In genomic region chr2:170903029-170903306, GRCm38 (mm10) we compare ENCODE assay signal across 35 mouse cellular contexts.
A peak's percentile ranks its signal among the peaks of the same experiment; 100 is the strongest.
DNase-seq lines count a peak whose midpoint lies in the region; ATAC-seq lines count a peak whose summit lies in the region.
"Had no signal": no experiment of that assay in that cellular context is flagged by ENCODE, and none has a peak within 500 bp of the region (broad histone marks: within the 10 kb centered on the region; RNA-seq: fewer than 3 reads in every experiment).

No protein-coding gene starts in this region.

- ATAC-seq in neural tube, embryonic 15.5 days (ENCODE audit: low FRiP score): no peak
- ATAC-seq in forebrain, embryonic 14.5 days: peak; percentile 75
- 0 out of 2 replicates have a peak, but pooled peaks have one; percentile 30 for ATAC-seq in midbrain, embryonic 13.5 days
- ATAC-seq: activated CD4-positive, CD25-positive, alpha-beta regulatory T cell, adult 4 months; intestine, embryonic 15.5 days had no signal

- WGBS in neural tube, embryonic 15.5 days: 66% methylated on average over 7 of the region's 7 CpGs
- WGBS in forebrain, embryonic 14.5 days: 8% methylated on average over 7 of the region's 7 CpGs
- 41% methylated on average over 7 of the region's 7 CpGs for WGBS in midbrain, embryonic 13.5 days

- H3K4me2 ChIP-seq in neural tube, embryonic 15.5 days: no peak overlapping the region
- peak overlapping the region; percentile 25 for H3K4me2 ChIP-seq in forebrain, embryonic 14.5 days (ENCODE audit: low read length)
- no peak overlapping the region for H3K4me2 ChIP-seq in midbrain, embryonic 13.5 days (replicated peaks)
- H3K4me2 ChIP-seq: embryonic facial prominence, embryonic 15.5 days; heart, embryonic 11.5 days; intestine, embryonic 15.5 days; limb, embryonic 15.5 days; liver, embryonic 13.5 days had no signal

- DNase-seq in neural tube, embryonic 10.5 days (ENCODE audit: extremely low spot score, low spot score): peak; percentile 10
- DNase-seq in forebrain, embryonic 14.5 days (ENCODE audit: low spot score): no peak
- no peak for DNase-seq in right cerebral cortex, postnatal 10 days (ENCODE audit: low spot score in 2 of 2)
- no peak for DNase-seq in cerebellum, adult 9-10 months
- no peak for DNase-seq in lung, adult 18-20 months
- DNase-seq: adrenal gland, adult 2 months; adrenal gland, postnatal 36 days; B cell, adult 2 months; cerebellum, adult 18-20 months; cerebellum, postnatal 14 days; gastrocnemius, adult 2 months; gastrocnemius, postnatal 36 days; heart, adult 18-20 months; heart, postnatal 36 days; kidney, adult 2 months; kidney, postnatal 36 days; left cerebral cortex, postnatal 4 days; liver, embryonic 13.5 days; lung, adult 2 months; lung, postnatal 14 days; right cerebral cortex, postnatal 4 days; thymus, adult 18-20 months; thymus, postnatal 25 days had no signal

- H3K4me1 ChIP-seq in neural tube, embryonic 15.5 days: peaks cover 18% of the 10 kb centered on the region
- H3K4me1 ChIP-seq in forebrain, embryonic 14.5 days (ENCODE audit: control insufficient read depth, insufficient read depth, low read length): peaks cover 6% of the 10 kb centered on the region; the same call in 1 of the 2 replicates
- H3K4me1 ChIP-seq in midbrain, embryonic 13.5 days (replicated peaks): peaks cover 23% of the 10 kb centered on the region
- H3K4me1 ChIP-seq: intestine, embryonic 15.5 days; liver, embryonic 13.5 days had no signal

- H3K9ac ChIP-seq in neural tube, embryonic 15.5 days (replicated peaks): no peak overlapping the region
- H3K9ac ChIP-seq in forebrain, embryonic 14.5 days (ENCODE audit: low read length): no peak overlapping the region
- no peak overlapping the region for H3K9ac ChIP-seq in midbrain, embryonic 13.5 days (replicated peaks)
- H3K9ac ChIP-seq: embryonic facial prominence, embryonic 15.5 days; intestine, embryonic 15.5 days; limb, embryonic 15.5 days; liver, embryonic 13.5 days had no signal

- no peak overlapping the region for H3K4me3 ChIP-seq in neural tube, embryonic 15.5 days (replicated peaks)
- H3K4me3 ChIP-seq in forebrain, embryonic 14.5 days (ENCODE audit: low read depth, low read length): no peak overlapping the region
- H3K4me3 ChIP-seq in midbrain, embryonic 13.5 days (replicated peaks): no peak overlapping the region
- H3K4me3 ChIP-seq: embryonic facial prominence, embryonic 10.5 days; embryonic facial prominence, embryonic 15.5 days; gastrocnemius, adult 2 months; intestine, embryonic 15.5 days; layer of hippocampus, adult 2 months; limb, embryonic 15.5 days; liver, embryonic 13.5 days; myocyte had no signal

- no peaks in the 10 kb centered on the region for H3K36me3 ChIP-seq in neural tube, embryonic 15.5 days
- no peaks in the 10 kb centered on the region for H3K36me3 ChIP-seq in forebrain, embryonic 14.5 days (ENCODE audit: control insufficient read depth, insufficient read depth, low read length)
- no peaks in the 10 kb centered on the region for H3K36me3 ChIP-seq in midbrain, embryonic 13.5 days
- H3K36me3 ChIP-seq: embryonic facial prominence, embryonic 10.5 days; embryonic facial prominence, embryonic 15.5 days; intestine, embryonic 15.5 days; limb, embryonic 15.5 days; liver, embryonic 13.5 days had no signal

- no peaks in the 10 kb centered on the region for H3K27me3 ChIP-seq in neural tube, embryonic 15.5 days (replicated peaks)
- no peaks in the 10 kb centered on the region for H3K27me3 ChIP-seq in forebrain, embryonic 14.5 days (replicated peaks; ENCODE audit: control insufficient read depth, insufficient read depth, low read length)
- H3K27me3 ChIP-seq in midbrain, embryonic 13.5 days: no peaks in the 10 kb centered on the region
- H3K27me3 ChIP-seq: CH12.LX; embryonic facial prominence, embryonic 15.5 days; intestine, embryonic 15.5 days; limb, embryonic 15.5 days; liver, embryonic 13.5 days had no signal

- H3K27ac ChIP-seq in neural tube, embryonic 15.5 days (replicated peaks): no peak overlapping the region
- peak overlapping the region; percentile 72; the same call in 1 of the 2 replicates for H3K27ac ChIP-seq in forebrain, embryonic 14.5 days (ENCODE audit: low read depth, low read length)
- H3K27ac ChIP-seq in midbrain, embryonic 13.5 days: 0 out of 2 replicates have a peak overlapping the region, but pooled peaks have one; percentile 20
- H3K27ac ChIP-seq: embryonic facial prominence, embryonic 10.5 days; embryonic facial prominence, embryonic 15.5 days; gastrocnemius, adult 2 months; intestine, embryonic 15.5 days; layer of hippocampus, adult 2 months; limb, embryonic 15.5 days; liver, embryonic 13.5 days; stomach, postnatal 0 days had no signal

- H3K9me3 ChIP-seq in neural tube, embryonic 15.5 days (replicated peaks): peaks cover 3% of the 10 kb centered on the region; the same call in 1 of the 2 replicates
- no peaks in the 10 kb centered on the region for H3K9me3 ChIP-seq in forebrain, embryonic 14.5 days (replicated peaks; ENCODE audit: control insufficient read depth, low read length)
- no peaks in the 10 kb centered on the region for H3K9me3 ChIP-seq in midbrain, embryonic 13.5 days
- H3K9me3 ChIP-seq: embryonic facial prominence, embryonic 15.5 days; intestine, embryonic 15.5 days; limb, embryonic 15.5 days had no signal
